Mouse (Mus musculus) forebrain, embryonic 16.5 days (tissue): ENCODE measurements at regions not wholly inside any gene's neighbourhood (a gene's known extent, or its start where the extent isn't known, plus 50 kb on each side); places are given as distances from the start of the nearest gene placed in this dataset.

ENCODE experiments used
- ATAC-seq: fragments of 200-750 bp; cut with Nextera tagmentation; 2 replicates; pipeline ENCODE4 v1.8.0; 2017; ENCODE audit warnings: mild to moderate bottlenecking, moderate library complexity
- H3K27ac ChIP-seq: fragments of 300-500 bp; sonication (generic); 2 replicates; pipeline ENCODE4 v1.5.1; 2014; ENCODE audit warnings: low read length, control low read depth
- H3K27me3 ChIP-seq: fragments of 300-500 bp; sonication (generic); replicated peaks from 2 replicates; pipeline ENCODE4 v1.6.1; 2014; ENCODE audit warnings: low read length; ENCODE audit not compliant: control insufficient read depth, insufficient read depth
- H3K36me3 ChIP-seq: fragments of 300-500 bp; sonication (generic); 2 replicates; pipeline ENCODE4 v1.6.1; 2014; ENCODE audit not compliant: control insufficient read depth, insufficient read depth
- H3K4me1 ChIP-seq: fragments of 300-500 bp; sonication (generic); replicated peaks from 2 replicates; pipeline ENCODE4 v1.6.1; 2014; ENCODE audit warnings: low read length; ENCODE audit not compliant: control insufficient read depth, insufficient read depth
- H3K4me2 ChIP-seq: fragments of 300-500 bp; sonication (generic); 2 replicates; pipeline ENCODE4 v1.6.1; 2014; ENCODE audit warnings: mild to moderate bottlenecking, low read length, control low read depth
- H3K4me3 ChIP-seq: fragments of 300-500 bp; sonication (generic); replicated peaks from 2 replicates; pipeline ENCODE4 v1.5.1; 2014; ENCODE audit warnings: mild to moderate bottlenecking, low read length, control low read depth
- H3K9ac ChIP-seq: fragments of 300-500 bp; sonication (generic); replicated peaks from 2 replicates; pipeline ENCODE4 v1.6.1; 2014; ENCODE audit warnings: low read depth, low read length, control low read depth
- H3K9me3 ChIP-seq: fragments of 300-500 bp; sonication (generic); 2 replicates; pipeline ENCODE4 v1.6.1; 2016; ENCODE audit warnings: low read length; ENCODE audit not compliant: control insufficient read depth
- WGBS: fragments of 180-500 bp; shearing (Covaris S2); extraction: QIAGEN DNeasy Blood & Tissue Kit; methylation state at CpG from one replicate; pipeline ENCODE4 v1.1.7; 2014; 5-methylcytosine and 5-hydroxymethylcytosine counted together

DNA sequence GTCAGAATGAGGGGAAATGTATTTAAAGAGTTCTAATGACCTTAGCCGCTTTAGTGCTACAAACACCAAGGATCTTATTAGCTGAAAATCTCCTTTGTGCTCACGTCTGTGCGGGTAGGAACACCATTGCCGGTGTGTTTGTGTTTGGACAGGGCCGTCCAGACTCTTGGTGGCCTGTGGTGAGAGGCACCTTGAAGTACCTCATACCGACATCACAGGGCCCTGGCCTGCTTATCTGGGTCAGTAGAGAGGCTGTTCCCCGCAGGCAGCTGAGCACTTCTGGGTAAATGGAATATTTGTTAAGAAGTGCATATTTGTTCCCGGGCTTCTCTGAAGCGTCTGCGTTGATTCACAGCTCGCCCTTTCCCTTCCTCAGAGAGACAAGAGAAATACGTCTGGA is 232.8 kb upstream of the Prox1 start:
- Histone ChIP-seq H3K9me3 (no peaks in the 10 kb centered on the region), H3K27me3 (no peaks in the 10 kb centered on the region; the same call in 1 of the 2 replicates), H3K9ac (no peak overlapping the region), H3K4me1 (no peaks in the 10 kb centered on the region), H3K4me3 (no peak overlapping the region), H3K27ac (no peak overlapping the region), H3K36me3 (no peaks in the 10 kb centered on the region), H3K4me2 (no peak overlapping the region)
- WGBS = 28% methylated on average over 12 of the region's 12 CpGs
- no peak for ATAC-seq

DNA sequence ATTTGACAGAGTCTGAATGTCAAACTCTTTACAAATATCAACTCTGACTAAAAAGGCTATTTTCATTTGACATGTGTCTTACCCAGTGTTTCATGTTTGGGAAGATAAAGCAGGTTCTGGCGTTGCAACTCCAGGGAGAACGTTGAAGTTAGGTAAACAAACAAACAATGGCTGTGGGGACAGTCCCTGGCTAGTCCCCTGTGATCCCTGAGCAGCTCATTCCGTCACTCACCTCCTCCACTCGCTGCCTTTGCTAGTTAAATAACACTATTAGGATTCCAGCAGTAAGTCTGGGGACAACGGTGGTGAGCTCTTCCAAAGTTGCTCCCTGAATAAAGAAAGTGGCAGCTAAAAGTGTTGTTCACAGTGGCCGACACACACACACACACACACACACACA is 227.8 kb upstream of the Prox1 start:
- no peak for ATAC-seq
- no peaks in the 10 kb centered on the region for H3K27me3 ChIP-seq
- H3K36me3 ChIP-seq = no peaks in the 10 kb centered on the region
- H3K9ac ChIP-seq = no peak overlapping the region
- H3K4me3 ChIP-seq = no peak overlapping the region
- H3K9me3 ChIP-seq = no peaks in the 10 kb centered on the region
- no peaks in the 10 kb centered on the region for H3K4me1 ChIP-seq
- no peak overlapping the region for H3K27ac ChIP-seq
- no peak overlapping the region for H3K4me2 ChIP-seq
- 67% methylated on average over 6 of the region's 6 CpGs for WGBS

DNA sequence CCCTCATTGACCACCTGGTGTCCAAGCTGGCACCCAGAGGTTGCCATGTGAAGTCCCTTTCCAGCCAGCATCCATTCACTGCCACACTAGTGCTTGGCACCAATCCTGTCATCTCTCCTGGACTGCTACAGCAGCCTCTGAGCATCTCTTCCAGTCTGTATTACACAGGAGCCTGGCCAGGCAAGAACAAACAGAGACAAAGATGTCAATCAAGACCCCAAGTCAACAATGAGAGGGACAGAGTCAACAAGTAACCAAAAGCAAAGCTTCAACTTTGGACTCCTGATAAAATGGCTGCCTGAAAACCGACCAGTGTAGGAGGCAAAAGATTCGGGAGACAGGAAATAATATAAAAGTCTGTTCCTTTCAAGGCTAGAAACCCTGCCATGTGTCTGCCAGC is 227.3 kb upstream of the Prox1 start:
- no peaks in the 10 kb centered on the region for H3K9me3 ChIP-seq
- H3K9ac ChIP-seq = no peak overlapping the region
- no peaks in the 10 kb centered on the region for H3K36me3 ChIP-seq
- no peak overlapping the region for H3K4me3 ChIP-seq
- no peak overlapping the region for H3K4me2 ChIP-seq
- no peak for ATAC-seq
- no peaks in the 10 kb centered on the region for H3K27me3 ChIP-seq
- H3K27ac ChIP-seq = no peak overlapping the region
- no peaks in the 10 kb centered on the region for H3K4me1 ChIP-seq
- 73% methylated on average over 2 of the region's 2 CpGs for WGBS

DNA sequence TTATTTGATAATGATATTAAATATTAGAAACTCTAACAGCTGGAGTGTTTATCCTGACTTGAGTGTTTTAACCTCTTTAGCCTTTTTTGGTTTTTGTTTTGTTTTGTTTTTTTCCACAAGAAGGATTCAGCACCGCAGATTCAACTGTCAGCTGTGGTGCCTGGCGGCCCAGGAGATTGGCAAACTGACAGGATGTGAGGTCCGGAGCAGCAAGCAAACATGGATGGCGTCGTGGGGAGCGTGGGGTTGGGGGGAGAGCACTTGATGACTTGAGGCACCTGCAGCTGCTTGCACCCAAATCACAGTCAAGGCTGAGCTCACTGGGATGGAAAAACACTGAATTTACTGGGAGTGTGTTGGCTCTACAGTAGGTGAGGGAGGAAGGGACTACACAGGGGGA is 222.5 kb upstream of the Prox1 start:
- no peak overlapping the region for H3K9ac ChIP-seq
- H3K27me3 ChIP-seq = peaks cover 1% of the 10 kb centered on the region; the same call in 1 of the 2 replicates
- no peak overlapping the region for H3K4me3 ChIP-seq
- 35% methylated on average over 6 of the region's 6 CpGs for WGBS
- H3K27ac ChIP-seq = no peak overlapping the region
- no peaks in the 10 kb centered on the region for H3K36me3 ChIP-seq
- H3K4me1 ChIP-seq = no peaks in the 10 kb centered on the region
- ATAC-seq = no peak
- H3K9me3 ChIP-seq = no peaks in the 10 kb centered on the region
- no peak overlapping the region for H3K4me2 ChIP-seq

DNA sequence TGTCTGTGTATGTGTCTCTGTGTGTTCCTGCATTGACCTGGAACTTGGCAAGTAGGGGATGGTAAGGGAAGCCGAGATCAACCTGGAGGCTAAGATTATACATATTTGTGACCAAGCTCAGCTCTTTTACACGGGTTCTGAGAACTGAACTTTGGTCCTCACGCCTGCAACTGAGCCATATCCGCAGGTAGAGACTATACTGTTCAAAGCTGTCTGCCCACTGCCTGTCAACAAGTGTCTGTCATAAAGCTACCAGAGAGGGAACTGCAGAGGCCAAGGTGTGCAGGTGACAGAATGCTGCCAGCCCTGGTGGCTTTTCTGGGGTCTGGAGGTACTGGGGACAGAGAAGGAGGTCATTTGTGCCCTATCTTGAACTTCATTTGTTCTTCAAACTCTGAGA is 218.3 kb upstream of the Prox1 start:
- no peak overlapping the region for H3K4me3 ChIP-seq
- H3K4me2 ChIP-seq = no peak overlapping the region
- no peak overlapping the region for H3K9ac ChIP-seq
- H3K9me3 ChIP-seq = no peaks in the 10 kb centered on the region
- 85% methylated on average over 4 of the region's 4 CpGs for WGBS
- H3K4me1 ChIP-seq = peaks cover 3% of the 10 kb centered on the region; the same call in 1 of the 2 replicates
- no peak overlapping the region for H3K27ac ChIP-seq
- ATAC-seq = no peak
- no peaks in the 10 kb centered on the region for H3K36me3 ChIP-seq
- peaks cover 24% of the 10 kb centered on the region for H3K27me3 ChIP-seq

DNA sequence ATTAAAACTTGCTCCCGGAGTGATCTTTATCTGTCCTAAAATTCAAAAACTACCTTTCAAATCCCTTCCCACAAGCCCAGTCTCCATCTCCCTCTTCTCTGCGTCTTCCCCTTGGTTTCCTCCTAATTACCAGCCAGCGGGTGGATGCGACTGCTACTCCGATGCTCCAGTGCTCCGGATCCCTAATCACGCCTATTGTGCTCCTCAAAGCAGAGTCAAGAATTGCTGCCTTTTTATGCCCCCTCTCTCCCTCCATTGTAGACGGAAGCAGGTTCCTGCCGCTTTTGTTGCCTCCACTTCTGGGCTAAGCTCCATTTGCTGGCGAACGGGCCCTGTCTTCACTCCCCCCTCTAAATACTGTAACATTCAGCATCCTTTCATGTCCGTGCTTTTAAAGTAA is 214.0 kb upstream of the Prox1 start:
- Histone ChIP-seq H3K27ac (no peak overlapping the region), H3K4me1 (peaks cover 5% of the 10 kb centered on the region; the same call in 1 of the 2 replicates), H3K4me2 (no peak overlapping the region), H3K9me3 (no peaks in the 10 kb centered on the region), H3K27me3 (peaks cover 29% of the 10 kb centered on the region), H3K4me3 (no peak overlapping the region), H3K9ac (no peak overlapping the region), H3K36me3 (no peaks in the 10 kb centered on the region)
- WGBS = 5% methylated on average over 12 of the region's 12 CpGs
- peak; percentile 59; the same call in 1 of the 2 replicates for ATAC-seq

DNA sequence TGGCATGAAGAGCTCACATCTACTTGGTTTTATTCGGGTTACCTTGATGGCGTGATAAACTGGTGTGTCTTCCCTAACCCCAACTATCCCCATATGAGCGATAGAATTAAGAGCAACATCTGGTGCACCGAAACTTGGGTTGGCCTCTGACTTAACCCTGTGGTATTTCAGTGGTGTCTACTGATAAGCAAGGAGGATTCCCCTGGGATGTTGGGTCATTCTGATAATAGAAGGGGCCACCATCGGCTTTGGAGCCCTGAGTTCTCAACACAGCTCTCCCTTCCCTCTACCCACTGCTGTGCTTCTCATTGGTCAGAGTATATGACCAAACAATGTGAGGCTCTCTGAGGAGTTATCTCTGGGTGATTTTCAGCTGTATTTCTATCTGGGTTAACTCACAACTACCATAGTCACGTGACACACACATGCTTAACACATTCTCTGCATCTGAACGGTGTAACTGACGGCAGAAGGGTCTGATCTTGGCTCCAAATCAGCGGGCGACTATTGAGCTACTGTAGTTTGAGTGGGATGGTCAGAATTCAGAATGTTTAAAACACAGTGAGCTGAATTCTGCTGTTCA is 212.8 kb upstream of the Prox1 start:
- 81% methylated on average over 10 of the region's 10 CpGs for WGBS
- no peak overlapping the region for H3K4me2 ChIP-seq
- H3K4me3 ChIP-seq = no peak overlapping the region
- ATAC-seq = no peak
- peaks cover 5% of the 10 kb centered on the region; the same call in 1 of the 2 replicates for H3K4me1 ChIP-seq
- H3K9ac ChIP-seq = no peak overlapping the region
- no peaks in the 10 kb centered on the region for H3K9me3 ChIP-seq
- no peak overlapping the region for H3K27ac ChIP-seq
- H3K27me3 ChIP-seq = peaks cover 29% of the 10 kb centered on the region
- H3K36me3 ChIP-seq = no peaks in the 10 kb centered on the region

DNA sequence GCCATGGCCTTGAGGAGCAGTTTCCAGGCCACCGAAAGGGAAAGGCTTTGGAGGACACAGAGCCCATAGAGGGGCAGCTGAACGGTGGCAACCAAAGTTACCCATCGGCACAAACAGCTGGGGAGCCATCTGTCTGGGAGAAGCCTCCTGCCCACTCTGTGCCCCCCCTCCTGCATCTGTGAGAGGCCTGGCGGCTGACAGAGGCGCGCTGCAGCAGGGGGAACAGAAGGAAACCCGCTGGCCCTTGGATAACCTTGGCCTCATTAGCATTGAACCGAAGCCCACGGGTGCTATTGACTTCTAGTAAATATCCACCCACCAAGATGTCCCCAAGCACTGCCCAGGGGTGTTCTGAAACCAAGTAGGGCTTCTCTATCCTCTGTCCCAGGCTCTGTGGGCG is 209.6 kb upstream of the Prox1 start:
- Histone ChIP-seq H3K27ac (no peak overlapping the region), H3K9me3 (no peaks in the 10 kb centered on the region), H3K27me3 (peaks cover 8% of the 10 kb centered on the region), H3K4me2 (no peak overlapping the region), H3K4me3 (no peak overlapping the region), H3K9ac (no peak overlapping the region), H3K36me3 (no peaks in the 10 kb centered on the region), H3K4me1 (peaks cover 9% of the 10 kb centered on the region)
- WGBS = 62% methylated on average over 9 of the region's 10 CpGs
- ATAC-seq = no peak

DNA sequence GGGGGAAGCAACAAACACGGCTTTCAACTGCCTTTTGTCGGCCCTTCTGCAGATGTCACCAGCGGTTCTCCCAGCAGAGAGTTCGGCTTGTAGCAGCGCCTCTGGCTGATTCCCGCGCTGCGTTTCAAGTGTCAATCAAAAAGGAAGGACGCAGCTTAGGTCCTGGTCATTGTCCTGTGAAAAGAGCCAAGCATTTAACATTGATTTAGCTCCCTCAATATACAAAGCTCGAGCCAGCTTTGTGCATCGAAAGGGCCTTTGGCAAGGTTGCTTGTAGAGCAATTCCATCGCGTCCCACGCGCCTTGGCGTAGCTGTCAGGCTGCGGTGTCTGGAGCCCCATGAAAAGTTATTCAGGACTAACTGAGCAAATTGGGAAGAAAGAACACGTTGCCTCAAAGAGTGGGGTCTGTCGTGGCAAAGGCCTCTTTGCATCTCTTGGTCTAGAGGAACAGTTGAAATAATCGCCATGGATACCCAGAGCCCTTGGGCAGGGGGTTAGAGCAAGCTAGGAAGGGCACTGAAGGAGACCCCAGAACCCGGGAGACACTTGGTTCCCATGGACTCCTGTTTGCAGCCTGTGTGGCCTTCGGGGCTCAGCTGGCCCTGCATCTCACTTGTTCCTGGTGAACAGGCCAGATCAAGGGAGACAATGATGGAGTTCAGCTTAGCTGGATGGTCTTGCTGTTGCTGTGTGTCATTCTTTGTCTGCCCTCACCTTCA is 204.8 kb upstream of the Prox1 start:
- no peak for ATAC-seq
- H3K27ac ChIP-seq = no peak overlapping the region

More for the DNA sequence above, 204.8 kb upstream of the Prox1 start:
- no peak overlapping the region for H3K9ac ChIP-seq
- H3K9me3 ChIP-seq = no peaks in the 10 kb centered on the region
- 28% methylated on average over 22 of the region's 22 CpGs for WGBS
- H3K4me3 ChIP-seq = no peak overlapping the region
- peaks cover 7% of the 10 kb centered on the region for H3K4me1 ChIP-seq
- H3K27me3 ChIP-seq = no peaks in the 10 kb centered on the region; the same call in 1 of the 2 replicates
- H3K4me2 ChIP-seq = peak overlapping the region; percentile 23
- H3K36me3 ChIP-seq = no peaks in the 10 kb centered on the region
